Mouse (Mus musculus) fat pad, adult 2 months (tissue): Measurements from ENCODE around the gene Olfr115.

Experiments
- DNase-seq: peaks from one replicate; pipeline ENCODE4 v3.0.0-alpha.2; 2011; ENCODE audit warnings: low read depth, low spot score; ENCODE audit errors: extremely low read depth

Gene Olfr115

GRCm38 (mm10) chr17:37627009-37627408 is at the start of gene Olfr115, which contains the start of gene Olfr116:
TSS of gene Olfr115 (minus strand) at chr17:37627109.
TSS of gene Olfr116 (minus strand) at chr17:37627199.
- no peak for DNase-seq

DNA sequence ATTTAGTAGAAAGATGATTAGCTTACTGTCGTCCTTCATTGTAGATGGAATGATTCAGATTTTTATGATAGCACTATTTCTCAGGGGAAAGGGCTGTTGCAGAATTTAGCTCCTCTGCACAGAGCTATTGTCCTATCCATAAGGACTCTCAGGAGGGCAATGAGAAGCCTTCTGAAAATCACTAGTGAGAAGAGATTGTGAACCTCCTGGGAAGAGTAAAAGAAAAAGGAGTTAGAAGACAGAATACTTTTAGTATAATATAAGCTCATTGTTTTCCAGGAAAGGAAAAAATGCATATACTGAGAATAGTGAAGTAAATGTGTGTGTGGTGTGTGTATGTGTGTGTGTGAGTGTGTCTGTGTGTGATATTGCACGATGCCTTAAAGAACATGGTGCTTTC is 39.8 kb upstream of the Olfr115 start, which contains the start of gene Olfr118:
TSS of gene Olfr118 (plus strand) at position 301 of the 400 bp plus-strand sequence.
- no peak for DNase-seq

GRCm38 (mm10) chr17:37663682-37664081 is 36.8 kb upstream of the Olfr115 start, which contains the start of gene Olfr117:
TSS of gene Olfr117 (minus strand) at chr17:37663782.
- DNase-seq = no peak

DNA sequence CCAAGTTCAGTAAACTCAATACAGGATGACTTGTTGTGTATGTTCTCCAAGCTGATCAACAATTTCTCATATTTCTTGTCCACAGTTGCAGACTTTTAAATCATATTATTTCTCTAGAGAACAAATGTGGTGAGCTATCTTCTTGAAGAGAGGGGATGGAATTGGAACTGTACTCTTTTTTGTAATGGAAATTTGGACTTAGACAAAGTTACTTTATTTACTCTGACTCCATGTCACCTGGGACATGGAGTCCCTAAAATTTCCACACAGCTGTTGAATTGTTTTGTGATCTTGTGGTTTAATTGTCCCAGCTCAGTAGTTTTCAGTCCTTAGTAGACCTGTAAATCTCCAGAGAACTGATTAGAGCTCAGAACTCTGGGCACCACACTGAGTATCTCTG is 34.3 kb downstream of the Olfr115 start, which contains the start of gene Olfr114:
TSS of gene Olfr114 (minus strand) at position 101 of the 400 bp plus-strand sequence.
- DNase-seq = no peak

- DNase-seq = no peak
These were observed 49.3 kb downstream of the Olfr115 start, which contains the start of gene Olfr113 for GRCm38 (mm10) chr17:37577563-37577962. TSS of gene Olfr113 (minus strand) at chr17:37577663.

GRCm38 (mm10) chr17:37569351-37569750 is 57.6 kb downstream of the Olfr115 start, which contains the start of gene Olfr112:
TSS of gene Olfr112 (minus strand) at chr17:37569451.
- DNase-seq = no peak
